Mouse (Mus musculus): ENCODE results near the gene Gm5129. TPM values are rescaled to one million over a fixed set of nuclear protein-coding genes. Genes with fewer than 3 reads are reported as not detected.

Gm5129 gene
- total and polyA plus RNA-seq, 3 experiments = not detected

DNA sequence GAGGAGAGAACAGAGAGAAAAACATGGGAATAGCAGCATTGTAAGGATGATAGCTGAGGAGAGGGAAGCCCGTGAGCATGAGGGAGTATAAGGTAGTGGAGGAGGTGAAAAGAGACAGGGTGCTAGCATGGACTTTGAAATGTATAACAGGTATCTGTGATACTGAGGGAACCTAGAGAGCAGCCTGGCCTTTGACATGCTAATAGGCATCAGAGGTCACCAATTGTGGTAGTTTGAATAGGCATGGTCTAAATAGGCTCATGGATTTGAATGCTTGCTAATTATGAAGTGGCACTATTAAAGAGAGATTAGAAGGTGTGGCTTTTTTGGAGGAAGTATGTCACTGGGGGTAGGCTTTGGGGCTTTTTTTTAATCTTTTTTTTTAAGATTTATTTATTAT is 22.8 kb downstream of the Gm5129 start:
- Histone ChIP-seq H3K36me3 (ENCODE audit: control insufficient read depth in 1 of 2, insufficient read depth in 2 of 2, low read length in 2 of 2) (no peaks in the 10 kb centered on the region), H3K27me3 (ENCODE audit: control insufficient read depth in 1 of 2, insufficient read depth in 2 of 2, low read length in 2 of 2) (no peaks in the 10 kb centered on the region), H3K4me1 (ENCODE audit: control insufficient read depth in 1 of 2, insufficient read depth in 2 of 2, low read length in 2 of 2) (no peaks in the 10 kb centered on the region), H3K4me3 (ENCODE audit: control insufficient read depth in 1 of 2, insufficient read depth in 1 of 2, low read depth in 2 of 2, low read length in 2 of 2) (no peak overlapping the region), H3K9me3 (replicated peaks; ENCODE audit: insufficient read depth, low read length) (no peaks in the 10 kb centered on the region), H3K9ac (ENCODE audit: control insufficient read depth, low read depth, low read length, poor library complexity, severe bottlenecking) (no peak overlapping the region), H3K27ac (ENCODE audit: control insufficient read depth, low read depth, low read length) (no peak overlapping the region), H3K79me2 (ENCODE audit: control insufficient read depth, insufficient read depth, low read length, poor library complexity) (no peaks in the 10 kb centered on the region)
- TF ChIP-seq MXI1 (IDR thresholded peaks at IDR 0.05; ENCODE audit: low read depth, low read length) (no peak), MAZ (IDR thresholded peaks at IDR 0.05; ENCODE audit: low read depth, low read length) (no peak), EP300 (IDR thresholded peaks at IDR 0.05; ENCODE audit: low read depth in 1 of 2, low read length in 2 of 2) (no peak), NRF1 (IDR thresholded peaks at IDR 0.05; ENCODE audit: insufficient read depth, low read depth, low read length, poor library complexity, severe bottlenecking) (no peak), RCOR1 (IDR thresholded peaks at IDR 0.05; ENCODE audit: low read depth, low read length) (no peak), MAFK (IDR thresholded peaks at IDR 0.05; ENCODE audit: borderline replicate concordance, low read depth, low read length) (no peak), KAT2A (conservative IDR thresholded peaks at IDR 0.05; ENCODE audit: low read depth, low read length) (no peak), TAL1 (IDR thresholded peaks at IDR 0.05; ENCODE audit: low read length) (no peak)
- DNase-seq (ENCODE audit: low read depth, low spot score) = no peak

DNA sequence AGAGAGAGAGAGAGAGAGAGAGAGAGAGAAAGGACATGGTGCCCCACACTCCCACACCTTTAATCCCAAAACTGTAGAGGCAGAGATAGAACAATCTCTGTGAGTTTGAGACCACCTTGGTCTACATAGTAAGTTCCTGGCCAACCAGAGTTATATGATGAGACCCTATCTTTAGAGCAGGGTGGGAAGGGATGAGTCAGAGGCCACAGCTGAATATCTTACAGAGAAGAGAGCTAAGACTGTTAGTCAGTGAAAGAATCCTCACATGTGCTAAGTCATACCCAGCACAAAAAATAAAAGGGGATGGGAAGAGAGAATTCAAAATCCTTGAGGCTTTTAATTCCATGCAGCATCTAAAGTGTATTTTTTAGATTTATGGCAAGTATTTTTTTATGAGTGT is 24.1 kb downstream of the Gm5129 start:
- TF ChIP-seq POLR2AphosphoS2 (IDR thresholded peaks at IDR 0.05; ENCODE audit: low read length) (no peak), HCFC1 (IDR thresholded peaks at IDR 0.05; ENCODE audit: low read depth, low read length) (no peak), NELFE (IDR thresholded peaks at IDR 0.05; ENCODE audit: low read depth, low read length) (no peak), RAD21 (IDR thresholded peaks at IDR 0.05; ENCODE audit: low read depth, low read length) (no peak), UBTF (IDR thresholded peaks at IDR 0.05; ENCODE audit: borderline replicate concordance, insufficient read depth, low read depth, low read length) (no peak), ZMIZ1 (IDR thresholded peaks at IDR 0.05; ENCODE audit: low read depth, low read length) (no peak), CHD1 (IDR thresholded peaks at IDR 0.05; ENCODE audit: low read depth, low read length) (no peak), SIN3A (IDR thresholded peaks at IDR 0.05; ENCODE audit: low read length) (no peak), BHLHE40 (IDR thresholded peaks at IDR 0.05; ENCODE audit: borderline replicate concordance, low read depth, low read length) (no peak), MYB (IDR thresholded peaks at IDR 0.05; ENCODE audit: low read depth, low read length) (no peak), POLR2A (IDR thresholded peaks at IDR 0.05; ENCODE audit: control insufficient read depth in 1 of 2, insufficient read depth in 1 of 2, low read depth in 1 of 2, low read length in 2 of 2, poor library complexity in 1 of 2) (no peak), GATA1 (IDR thresholded peaks at IDR 0.05; ENCODE audit: low read depth, low read length) (no peak), TBP (IDR thresholded peaks at IDR 0.05; ENCODE audit: low read depth, low read length) (no peak), CTCF (IDR thresholded peaks at IDR 0.05 in 2 of 3, conservative IDR thresholded peaks at IDR 0.05 in 1 of 3; ENCODE audit: control insufficient read depth in 1 of 3, insufficient read depth in 1 of 3, low read depth in 2 of 3, low read length in 3 of 3, poor library complexity in 1 of 3, severe bottlenecking in 1 of 3) (no peak), ELF1 (IDR thresholded peaks at IDR 0.05; ENCODE audit: low read depth, low read length) (no peak), RCOR1 (IDR thresholded peaks at IDR 0.05; ENCODE audit: low read depth, low read length) (no peak), USF2 (IDR thresholded peaks at IDR 0.05; ENCODE audit: borderline replicate concordance in 1 of 2, insufficient read depth in 1 of 2, low read depth in 1 of 2, low read length in 2 of 2) (no peak), MYC (IDR thresholded peaks at IDR 0.05; ENCODE audit: low read depth, low read length) (no peak), MEF2A (IDR thresholded peaks at IDR 0.05; ENCODE audit: extremely low read depth, insufficient replicate concordance, low read depth, low read length, poor library complexity, severe bottlenecking) (no peak)
- Histone ChIP-seq H3K27ac (ENCODE audit: control insufficient read depth, low read depth, low read length) (no peak overlapping the region), H3K4me1 (ENCODE audit: control insufficient read depth in 1 of 2, insufficient read depth in 2 of 2, low read length in 2 of 2) (no peaks in the 10 kb centered on the region), H3K9me3 (replicated peaks; ENCODE audit: insufficient read depth, low read length) (no peaks in the 10 kb centered on the region), H3K27me3 (ENCODE audit: control insufficient read depth in 1 of 2, insufficient read depth in 2 of 2, low read length in 2 of 2) (no peaks in the 10 kb centered on the region), H3K36me3 (ENCODE audit: control insufficient read depth in 1 of 2, insufficient read depth in 2 of 2, low read length in 2 of 2) (no peaks in the 10 kb centered on the region), H3K79me2 (ENCODE audit: control insufficient read depth, insufficient read depth, low read length, poor library complexity) (no peaks in the 10 kb centered on the region), H3K9ac (ENCODE audit: control insufficient read depth, low read depth, low read length, poor library complexity, severe bottlenecking) (no peak overlapping the region), H3K4me3 (ENCODE audit: control insufficient read depth in 1 of 2, insufficient read depth in 1 of 2, low read depth in 2 of 2, low read length in 2 of 2) (no peak overlapping the region)
- no peak for DNase-seq (ENCODE audit: low read depth, low spot score)

Data from MEL (cell line).